Mouse (Mus musculus) intestine, embryonic 16.5 days (tissue): ENCODE measurements around the gene Npas3. TPM values are rescaled to one million over a fixed set of nuclear protein-coding genes. Genes with fewer than 3 reads are reported as not detected.
"Not testable (repeated sequence)": the region's sequence is repeated elsewhere in the genome, so short reads cannot be mapped to it uniquely, and the experiment has no call there.

Experiments
- ATAC-seq: fragments of 200-750 bp; cut with Nextera tagmentation; 2 replicates; pipeline ENCODE4 v1.8.0; 2017; ENCODE audit warnings: moderate TSS enrichment, moderate library complexity
- H3K27ac ChIP-seq: fragments of 300-500 bp; sonication (generic); 2 replicates; pipeline ENCODE4 v1.5.1; 2014; ENCODE audit warnings: mild to moderate bottlenecking, low read length
- H3K27me3 ChIP-seq: fragments of 300-500 bp; sonication (generic); replicated peaks from 2 replicates; pipeline ENCODE4 v1.6.1; 2014; ENCODE audit warnings: low read length, control low read depth, mixed read lengths; ENCODE audit not compliant: control insufficient read depth, insufficient read depth
- H3K36me3 ChIP-seq: fragments of 300-500 bp; sonication (generic); 2 replicates; pipeline ENCODE4 v1.6.1; 2014; ENCODE audit warnings: low read length, control low read depth; ENCODE audit not compliant: control insufficient read depth, insufficient read depth
- H3K4me1 ChIP-seq: fragments of 300-500 bp; sonication (generic); 2 replicates; pipeline ENCODE4 v1.6.1; 2014; ENCODE audit warnings: low read length, control low read depth, mixed read lengths; ENCODE audit not compliant: control insufficient read depth, insufficient read depth
- H3K4me2 ChIP-seq: fragments of 300-500 bp; sonication (generic); 2 replicates; pipeline ENCODE4 v1.6.1; 2014; ENCODE audit warnings: low read depth, low read length, control low read depth
- H3K4me3 ChIP-seq: fragments of 300-500 bp; sonication (generic); 2 replicates; pipeline ENCODE4 v1.5.1; 2014; ENCODE audit warnings: mild to moderate bottlenecking, low read length
- H3K9ac ChIP-seq: fragments of 300-500 bp; sonication (generic); 2 replicates; pipeline ENCODE4 v1.6.1; 2014; ENCODE audit warnings: low read depth, low read length
- H3K9me3 ChIP-seq: fragments of 300-500 bp; sonication (generic); 2 replicates; pipeline ENCODE4 v1.6.1; 2016; ENCODE audit warnings: low read length, control low read depth; ENCODE audit not compliant: control insufficient read depth
- WGBS: fragments of 180-500 bp; shearing (Covaris S2); extraction: QIAGEN DNeasy Blood & Tissue Kit; methylation state at CpG from one replicate; pipeline ENCODE4 v1.1.7; 2014; 5-methylcytosine and 5-hydroxymethylcytosine counted together
- polyA plus RNA-seq: library from polyadenylated mRNA; unstranded; fragments of >200 nt; fragmentation: Nextera tagmentation; extraction: Ambion mirVana; gene quantifications from 2 replicates; pipeline ENCODE4 v1.2.1, GENCODE M21; 2015

The Npas3 gene
- polyA plus RNA-seq, 1 experiment from 2014 or later, result 1.9 TPM

DNA sequence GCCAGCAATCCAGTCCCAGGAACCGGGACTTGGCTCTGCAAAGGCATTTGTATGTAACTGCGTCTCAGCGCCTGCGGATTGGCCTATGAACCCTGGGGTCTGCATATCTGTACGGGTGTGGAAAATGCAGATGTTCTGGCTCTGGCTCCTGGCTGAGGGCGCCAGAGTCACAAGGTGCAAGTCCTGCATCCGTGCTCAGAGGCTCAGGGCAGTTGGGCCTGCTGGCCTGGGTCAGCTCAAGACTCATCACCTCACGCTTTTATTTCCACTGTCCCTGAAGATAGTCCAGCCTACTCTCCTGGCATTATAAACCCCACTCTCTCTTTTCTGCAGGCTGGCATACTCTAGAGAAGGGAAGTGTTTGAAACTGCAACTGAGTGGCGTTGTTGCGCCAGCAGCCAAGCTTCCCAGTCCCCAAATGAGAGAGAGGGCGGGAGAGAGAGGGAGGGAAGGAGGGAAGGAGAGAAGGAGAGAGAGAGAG is 3.3 kb downstream of the Npas3 start:
- peak; percentile 24; the same call in 1 of the 2 replicates for ATAC-seq
- peaks cover 39% of the 10 kb centered on the region for H3K27me3 ChIP-seq
- no peak overlapping the region for H3K27ac ChIP-seq
- no peaks in the 10 kb centered on the region for H3K36me3 ChIP-seq
- H3K4me2 ChIP-seq, result peak overlapping the region; percentile 96
- peak overlapping the region; percentile 81 for H3K4me3 ChIP-seq
- H3K9me3 ChIP-seq, result no peaks in the 10 kb centered on the region
- WGBS, result 3% methylated on average over 10 of the region's 11 CpGs
- no peak overlapping the region for H3K9ac ChIP-seq
- peaks cover 19% of the 10 kb centered on the region for H3K4me1 ChIP-seq

DNA sequence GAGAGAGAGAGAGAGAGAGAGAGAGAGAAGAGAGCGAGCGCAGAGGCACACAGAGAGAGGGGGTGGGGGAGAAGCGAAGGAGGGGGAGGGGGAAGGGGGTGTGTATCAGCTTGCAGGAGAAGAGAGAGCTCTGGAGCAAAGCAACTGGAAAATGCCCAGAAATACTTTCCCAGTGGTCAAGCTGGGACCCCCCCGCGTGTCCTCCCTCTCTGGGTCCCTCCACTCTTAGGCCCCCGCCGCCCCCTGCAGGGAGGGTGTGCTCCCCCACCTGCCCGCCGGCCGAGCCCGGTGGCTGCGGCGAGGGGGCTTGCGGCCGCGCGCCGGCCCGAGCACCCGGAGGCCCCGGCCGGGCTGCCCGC is 3.7 kb downstream of the Npas3 start:
- Histone ChIP-seq H3K9ac (peak overlapping the region; percentile 85), H3K36me3 (no peaks in the 10 kb centered on the region), H3K27ac (peak overlapping the region; percentile 76; the same call in 1 of the 2 replicates), H3K9me3 (no peaks in the 10 kb centered on the region), H3K4me3 (peak overlapping the region; percentile 81), H3K4me2 (peak overlapping the region; percentile 96), H3K27me3 (peaks cover 36% of the 10 kb centered on the region), H3K4me1 (peaks cover 14% of the 10 kb centered on the region)
- WGBS, result 0% methylated on average over 12 of the region's 23 CpGs
- ATAC-seq, result peak; percentile 48

GRCm38 (mm10) chr12:53252572-53253422 is 4.3 kb downstream of the Npas3 start:
- ATAC-seq, result peak; percentile 78
- Histone ChIP-seq H3K27me3 (peaks cover 30% of the 10 kb centered on the region), H3K27ac (peak overlapping the region; percentile 76), H3K4me2 (peak overlapping the region; percentile 96), H3K36me3 (no peaks in the 10 kb centered on the region), H3K4me1 (peaks cover 13% of the 10 kb centered on the region), H3K9ac (peak overlapping the region; percentile 85), H3K9me3 (no peaks in the 10 kb centered on the region), H3K4me3 (peak overlapping the region; percentile 81)
- WGBS, result under 1% methylated on average over 83 of the region's 115 CpGs

- no peak overlapping the region for H3K27ac ChIP-seq
- no peaks in the 10 kb centered on the region for H3K36me3 ChIP-seq
- 1% methylated on average over 28 of the region's 32 CpGs for WGBS
- H3K4me2 ChIP-seq, result peak overlapping the region; percentile 96
- no peaks in the 10 kb centered on the region for H3K9me3 ChIP-seq
- peaks cover 22% of the 10 kb centered on the region for H3K27me3 ChIP-seq
- H3K4me1 ChIP-seq, result peaks cover 10% of the 10 kb centered on the region
- peak; percentile 62 for ATAC-seq
- peak overlapping the region; percentile 81 for H3K4me3 ChIP-seq
- H3K9ac ChIP-seq, result peak overlapping the region; percentile 85
These were observed 5.1 kb downstream of the Npas3 start for GRCm38 (mm10) chr12:53253461-53254159.

- 25% methylated on average over 6 of the region's 6 CpGs for WGBS
- no peak for ATAC-seq
- peaks cover 17% of the 10 kb centered on the region for H3K27me3 ChIP-seq
- H3K9ac ChIP-seq, result 0 out of 2 replicates have a peak overlapping the region, but pooled peaks have one; percentile 85
- H3K4me1 ChIP-seq, result peaks cover 5% of the 10 kb centered on the region
- peak overlapping the region; percentile 96 for H3K4me2 ChIP-seq
- no peak overlapping the region for H3K27ac ChIP-seq
- peak overlapping the region; percentile 81 for H3K4me3 ChIP-seq
- H3K9me3 ChIP-seq, result no peaks in the 10 kb centered on the region
- no peaks in the 10 kb centered on the region for H3K36me3 ChIP-seq
These were observed 5.6 kb downstream of the Npas3 start for GRCm38 (mm10) chr12:53254160-53254480.

- not testable (repeated sequence) for ATAC-seq, H3K27ac ChIP-seq, H3K4me3 ChIP-seq, H3K4me1 ChIP-seq, H3K27me3 ChIP-seq, H3K36me3 ChIP-seq, H3K9me3 ChIP-seq, H3K4me2 ChIP-seq, H3K9ac ChIP-seq
These were observed 26.0 kb downstream of the Npas3 start for GRCm38 (mm10) chr12:53274502-53274901.

DNA sequence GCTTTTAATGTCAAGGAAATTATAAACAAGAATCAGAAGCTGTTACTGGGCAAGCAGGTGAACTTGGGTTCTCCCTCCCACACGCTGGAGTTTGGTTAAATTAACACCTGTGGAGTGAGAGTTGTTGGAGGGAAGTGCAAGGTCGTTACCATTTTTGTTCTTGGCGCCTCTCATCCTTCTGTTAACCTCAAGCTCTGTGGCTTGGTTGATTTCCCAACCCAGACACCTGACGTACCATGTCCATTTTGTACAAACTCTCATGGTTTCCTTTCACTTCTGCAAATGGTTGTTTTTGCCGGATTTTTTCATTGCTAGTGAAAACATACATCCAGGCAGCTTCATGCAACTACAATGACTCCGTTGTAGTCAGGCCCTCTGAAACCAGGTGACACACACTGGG is 28.9 kb downstream of the Npas3 start:
- H3K27ac ChIP-seq, result no peak overlapping the region
- H3K36me3 ChIP-seq, result no peaks in the 10 kb centered on the region
- H3K4me2 ChIP-seq, result no peak overlapping the region
- no peaks in the 10 kb centered on the region for H3K4me1 ChIP-seq
- H3K27me3 ChIP-seq, result no peaks in the 10 kb centered on the region
- H3K9me3 ChIP-seq, result no peaks in the 10 kb centered on the region
- no peak overlapping the region for H3K4me3 ChIP-seq
- ATAC-seq, result no peak
- H3K9ac ChIP-seq, result no peak overlapping the region
- 76% methylated on average over 6 of the region's 6 CpGs for WGBS

DNA sequence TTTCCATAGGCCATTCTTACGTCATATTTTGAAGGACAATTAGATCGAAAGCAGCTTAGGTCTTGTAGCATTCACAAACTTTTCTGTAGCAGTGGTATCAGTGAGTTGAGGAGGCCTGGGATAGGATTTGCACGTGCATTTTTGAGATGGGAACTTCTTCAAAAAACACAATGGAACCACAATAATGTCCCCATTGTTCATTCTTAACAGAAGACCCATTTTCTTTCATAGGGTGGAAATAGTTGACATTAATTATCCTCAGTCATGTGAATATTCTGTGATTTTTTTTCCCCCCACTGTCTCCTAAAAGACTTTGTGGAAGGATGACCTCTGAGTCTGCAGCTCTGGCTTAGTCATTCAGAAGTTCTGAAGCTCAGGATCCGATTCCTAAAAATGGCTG is 41.9 kb downstream of the Npas3 start:
- Histone ChIP-seq H3K4me2 (no peak overlapping the region), H3K4me3 (no peak overlapping the region), H3K27ac (no peak overlapping the region), H3K9me3 (no peaks in the 10 kb centered on the region), H3K4me1 (peaks cover 4% of the 10 kb centered on the region; the same call in 1 of the 2 replicates), H3K9ac (no peak overlapping the region), H3K36me3 (no peaks in the 10 kb centered on the region), H3K27me3 (no peaks in the 10 kb centered on the region)
- 83% methylated on average over 4 of the region's 4 CpGs for WGBS
- no peak for ATAC-seq

GRCm38 (mm10) chr12:53290846-53291245 is 42.4 kb downstream of the Npas3 start:
- Histone ChIP-seq H3K4me3 (no peak overlapping the region), H3K27ac (no peak overlapping the region), H3K4me1 (peaks cover 4% of the 10 kb centered on the region; the same call in 1 of the 2 replicates), H3K27me3 (no peaks in the 10 kb centered on the region), H3K9me3 (no peaks in the 10 kb centered on the region), H3K36me3 (no peaks in the 10 kb centered on the region), H3K4me2 (no peak overlapping the region), H3K9ac (no peak overlapping the region)
- WGBS, result 72% methylated on average over 10 of the region's 10 CpGs
- no peak for ATAC-seq
